Comparison of ENCODE assay signal across 8 mouse cellular contexts in genomic region chr3:82903613-82904205, GRCm38 (mm10). TPM values are rescaled to one million over a fixed set of nuclear protein-coding genes. Genes with fewer than 3 reads are reported as not detected.
DNase-seq lines count a peak whose midpoint lies in the region; ATAC-seq and TF ChIP-seq lines count a peak whose summit lies in the region.

Lrat (minus strand) TSS chr3:82903973.

- DNase-seq in adrenal gland, adult 2 months, result peak; percentile 34
- DNase-seq in adrenal gland, postnatal 4 days (ENCODE audit: low spot score in 2 of 2), result no peak
- DNase-seq in ES-E14 (ENCODE audit: low read depth, low spot score), result no peak
- peak; percentile 17 for DNase-seq in forebrain, postnatal 0 days
- DNase-seq in kidney, adult 8-10 months, result peak; percentile 70 to 78
- peak; percentile 12 for DNase-seq in lung, embryonic 14.5 days
- peak; percentile 49 for DNase-seq in retina, postnatal 1 day
- no peak for DNase-seq in spleen, postnatal 10 days (ENCODE audit: low spot score in 2 of 2)

- no peak within 1 kb of the TSS for H3K9ac ChIP-seq in ES-E14 (ENCODE audit: insufficient read depth, low read depth, low read length, poor library complexity, severe bottlenecking)
- H3K9ac ChIP-seq in forebrain, postnatal 0 days, result peak within 1 kb of the TSS; percentile 46
- peak within 1 kb of the TSS; percentile 29; the same call in 1 of the 2 replicates for H3K9ac ChIP-seq in lung, embryonic 14.5 days

- H3K27me3 ChIP-seq in forebrain, postnatal 0 days (ENCODE audit: insufficient read depth, low read length), result peaks cover 5% of the 10 kb centered on the region
- peaks cover 25% of the 10 kb centered on the region for H3K27me3 ChIP-seq in lung, embryonic 14.5 days (ENCODE audit: insufficient read depth, low read length)

- H3K36me3 ChIP-seq in ES-E14 (ENCODE audit: control insufficient read depth, insufficient read depth, low read length, poor library complexity, severe bottlenecking), result no peaks in the 10 kb centered on the region
- no peaks in the 10 kb centered on the region for H3K36me3 ChIP-seq in forebrain, postnatal 0 days (ENCODE audit: insufficient read depth)
- H3K36me3 ChIP-seq in lung, embryonic 14.5 days (ENCODE audit: insufficient read depth), result no peaks in the 10 kb centered on the region

- ATAC-seq in forebrain, postnatal 0 days, result peak; percentile 55
- ATAC-seq in lung, embryonic 14.5 days (ENCODE audit: insufficient read depth), result peak; percentile 85

- H3K27ac ChIP-seq in ES-E14 (ENCODE audit: insufficient read depth, low read depth, low read length, poor library complexity, severe bottlenecking), result no peak within 1 kb of the TSS
- no peak within 1 kb of the TSS for H3K27ac ChIP-seq in forebrain, postnatal 0 days (ENCODE audit: low read depth, low read length)
- H3K27ac ChIP-seq in lung, embryonic 14.5 days (ENCODE audit: low read depth), result no peak within 1 kb of the TSS

- in situ Hi-C loops in ES-E14 (cut with MboI; ENCODE audit: low sequenced_read_pairs in 2 of 2, unreplicated experiment in 2 of 2), result no loop called here

- H3K4me3 ChIP-seq in ES-E14 (ENCODE audit: insufficient read depth in 1 of 2, low read depth in 1 of 2, low read length in 2 of 2, poor library complexity in 1 of 2, severe bottlenecking in 1 of 2), result peak within 1 kb of the TSS; percentile 40 to 64
- peak within 1 kb of the TSS; percentile 52 for H3K4me3 ChIP-seq in forebrain, postnatal 0 days (ENCODE audit: low read depth, low read length)
- H3K4me3 ChIP-seq in lung, embryonic 14.5 days (ENCODE audit: low read depth, low read length), result peak within 1 kb of the TSS; percentile 44

- WGBS in forebrain, postnatal 0 days, result under 1% methylated on average over 35 of the region's 35 CpGs
- under 1% methylated on average over 35 of the region's 35 CpGs for WGBS in lung, embryonic 14.5 days

- peak within 1 kb of the TSS; percentile 93 for H3K4me2 ChIP-seq in forebrain, postnatal 0 days (ENCODE audit: low read depth)
- H3K4me2 ChIP-seq in lung, embryonic 14.5 days, result peak within 1 kb of the TSS; percentile 83

- no peak for TF ChIP-seq CTCF in forebrain, postnatal 0 days (IDR thresholded peaks at IDR 0.05; ENCODE audit: low read depth)
- no peak for TF ChIP-seq CTCF in lung, embryonic 14.5 days (IDR thresholded peaks at IDR 0.05; ENCODE audit: low read depth)

- no peaks in the 10 kb centered on the region for H3K4me1 ChIP-seq in ES-E14 (ENCODE audit: control insufficient read depth in 2 of 2, insufficient read depth in 2 of 2, low read length in 2 of 2, poor library complexity in 1 of 2)
- 0 out of 2 replicates have a peak, but pooled peaks cover 11% of the 10 kb centered on the region for H3K4me1 ChIP-seq in forebrain, postnatal 0 days (ENCODE audit: insufficient read depth)
- H3K4me1 ChIP-seq in lung, embryonic 14.5 days (ENCODE audit: insufficient read depth), result no peaks in the 10 kb centered on the region

- H3K9me3 ChIP-seq in ES-E14 (ENCODE audit: control insufficient read depth, insufficient read depth, low read depth, low read length), result no peaks in the 10 kb centered on the region
- no peaks in the 10 kb centered on the region for H3K9me3 ChIP-seq in forebrain, postnatal 0 days (ENCODE audit: low read length)
- H3K9me3 ChIP-seq in lung, embryonic 14.5 days (ENCODE audit: low read depth, low read length), result no peaks in the 10 kb centered on the region

TF ChIP-seq in ES-E14, 5 proteins besides CTCF, POLR2A, EP300 and RAD21:
- TF ChIP-seq HCFC1 (IDR thresholded peaks at IDR 0.05; ENCODE audit: borderline replicate concordance, insufficient read depth, low read length), result no peak
- no peak for TF ChIP-seq MAFK (IDR thresholded peaks at IDR 0.05; ENCODE audit: insufficient read depth, low read depth, low read length)

RNA-seq across cellular contexts. Expression of gene Lrat, which starts in this region (rescaled TPM):
- under 1 TPM; 0.07 to 0.17 TPM for total RNA-seq in adrenal gland, adult 2 months (2021)
- not detected in 2 replicates for polyA plus RNA-seq in adrenal gland, adult 2 months (2012; rRNA removed)
- under 1 TPM; 0.06 to 0.93 TPM for total RNA-seq in adrenal gland, postnatal 4 days (2021)
- total RNA-seq in ES-E14 (2012; rRNA removed), result 0.05 and 0.09 TPM in 2 replicates
- 0.15 and 0.43 TPM in 2 replicates for total RNA-seq in forebrain, postnatal 0 days (2014; rRNA removed)
- 0.15 and 0.22 TPM in 2 replicates for polyA plus RNA-seq in forebrain, postnatal 0 days (2015; fragmentation: Nextera tagmentation; extraction: Ambion mirVana)
- 0.46 and 1.0 TPM in 2 replicates for polyA plus RNA-seq in lung, embryonic 14.5 days (2014; fragmentation: Nextera tagmentation; extraction: Ambion mirVana)

Comparison
In these comparisons a context has a peak if more than half of its experiments do, and no peak if none do; other contexts are left out.
1. Peak in DNase-seq in adrenal gland, adult 2 months; RNA of the gene not detected or under 1 TPM.
2. Peak in DNase-seq, ATAC-seq, H3K4me3 ChIP-seq, H3K9ac ChIP-seq and H3K4me2 ChIP-seq in forebrain, postnatal 0 days; RNA of the gene not detected or under 1 TPM.
3. DNase-seq: peak in kidney, adult 8-10 months (2 of 2), lung, embryonic 14.5 days (single experiment) and retina, postnatal 1 day (single experiment); none in adrenal gland, postnatal 4 days (0 of 2), ES-E14 (single experiment) and spleen, postnatal 10 days (0 of 2).
4. Peak in every context shown above with its lines, with median percentiles within 50 percentile points of each other: H3K4me3 ChIP-seq.